Mouse (Mus musculus): ENCODE measurements around the gene Pmm1. TPM values are rescaled to one million over a fixed set of nuclear protein-coding genes. Genes with fewer than 3 reads are reported as not detected.
"Not testable (repeated sequence)": the region's sequence is repeated elsewhere in the genome, so short reads cannot be mapped to it uniquely, and the experiment has no call there.

Pmm1 gene
- polyA plus RNA-seq, 1 experiment from 2014 or later: 40.5 TPM

DNA sequence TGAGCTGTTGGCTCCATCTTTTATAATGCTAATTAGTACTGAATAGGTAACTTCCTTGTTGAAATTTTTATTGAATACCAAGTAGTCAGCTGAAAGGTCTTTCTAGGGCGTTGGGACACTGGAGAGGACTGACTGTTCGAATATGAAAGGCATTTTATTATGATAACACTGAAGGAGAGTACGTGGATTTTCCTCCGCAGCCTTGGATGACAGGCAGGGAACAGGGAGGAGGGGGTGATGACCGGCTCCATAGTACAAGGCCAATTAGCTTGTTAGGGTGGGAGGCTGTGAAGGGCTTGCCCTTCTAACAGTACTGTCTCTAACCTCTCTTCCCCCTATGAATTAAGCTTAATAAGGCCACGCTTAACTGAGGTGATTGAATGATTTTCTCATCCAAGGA lies 8.9 kb upstream of the Pmm1 start:
- H3K27me3 ChIP-seq; H3K4me1 ChIP-seq; H3K9ac ChIP-seq; H3K27ac ChIP-seq; H3K4me3 ChIP-seq; H3K36me3 ChIP-seq; ATAC-seq (ENCODE audit: insufficient number of reproducible peaks, low FRiP score, low TSS enrichment, low read depth); H3K4me2 ChIP-seq; H3K9me3 ChIP-seq: not testable (repeated sequence)
- WGBS: 75% methylated on average over 6 of the region's 6 CpGs

DNA sequence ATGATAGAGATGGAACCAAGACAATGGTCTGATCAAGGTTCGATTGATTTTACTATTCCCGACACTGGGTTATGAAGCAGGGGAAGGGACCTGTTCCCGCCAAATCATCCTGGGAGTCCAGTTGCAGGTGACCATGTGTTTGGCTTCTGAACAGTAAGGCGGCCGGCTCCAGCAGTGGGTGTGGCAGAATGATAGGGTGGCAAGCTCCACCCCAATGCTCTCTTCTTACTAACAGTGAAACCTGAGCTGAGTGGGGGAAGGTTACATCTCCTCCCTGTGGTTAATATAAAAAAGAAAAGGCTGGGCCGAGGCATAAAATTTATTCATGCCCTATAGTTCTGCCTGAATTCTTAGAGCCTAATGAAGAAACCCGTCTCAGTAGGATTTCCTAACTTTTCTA lies 8.4 kb upstream of the Pmm1 start:
- no peaks in the 10 kb centered on the region for H3K27me3 ChIP-seq
- no peak for ATAC-seq (ENCODE audit: insufficient number of reproducible peaks, low FRiP score, low TSS enrichment, low read depth)
- peak overlapping the region; percentile 40; the same call in 1 of the 2 replicates for H3K27ac ChIP-seq
- H3K4me2 ChIP-seq: no peak overlapping the region
- H3K4me3 ChIP-seq: no peak overlapping the region
- no peaks in the 10 kb centered on the region for H3K4me1 ChIP-seq
- WGBS: 41% methylated on average over 7 of the region's 7 CpGs
- H3K9me3 ChIP-seq: peaks cover 5% of the 10 kb centered on the region; the same call in 1 of the 2 replicates
- no peaks in the 10 kb centered on the region for H3K36me3 ChIP-seq
- H3K9ac ChIP-seq: no peak overlapping the region

- 50% methylated on average over 2 of the region's 2 CpGs for WGBS
- Histone ChIP-seq H3K4me3 (no peak overlapping the region), H3K4me1 (no peaks in the 10 kb centered on the region), H3K4me2 (no peak overlapping the region), H3K9me3 (peaks cover 5% of the 10 kb centered on the region; the same call in 1 of the 2 replicates), H3K27ac (no peak overlapping the region), H3K9ac (no peak overlapping the region), H3K36me3 (no peaks in the 10 kb centered on the region), H3K27me3 (no peaks in the 10 kb centered on the region)
- no peak for ATAC-seq (ENCODE audit: insufficient number of reproducible peaks, low FRiP score, low TSS enrichment, low read depth)
These were observed 7.7 kb upstream of the Pmm1 start for GRCm38 (mm10) chr15:81968447-81968846.

- Histone ChIP-seq H3K36me3 (no peaks in the 10 kb centered on the region), H3K4me1 (no peaks in the 10 kb centered on the region), H3K4me3 (no peak overlapping the region), H3K9me3 (peaks cover 5% of the 10 kb centered on the region; the same call in 1 of the 2 replicates), H3K4me2 (no peak overlapping the region), H3K27me3 (no peaks in the 10 kb centered on the region), H3K9ac (no peak overlapping the region), H3K27ac (no peak overlapping the region)
- ATAC-seq (ENCODE audit: insufficient number of reproducible peaks, low FRiP score, low TSS enrichment, low read depth): no peak
- WGBS: 88% methylated on average over 5 of the region's 5 CpGs
These were observed 7.1 kb upstream of the Pmm1 start for GRCm38 (mm10) chr15:81967821-81968220.

DNA sequence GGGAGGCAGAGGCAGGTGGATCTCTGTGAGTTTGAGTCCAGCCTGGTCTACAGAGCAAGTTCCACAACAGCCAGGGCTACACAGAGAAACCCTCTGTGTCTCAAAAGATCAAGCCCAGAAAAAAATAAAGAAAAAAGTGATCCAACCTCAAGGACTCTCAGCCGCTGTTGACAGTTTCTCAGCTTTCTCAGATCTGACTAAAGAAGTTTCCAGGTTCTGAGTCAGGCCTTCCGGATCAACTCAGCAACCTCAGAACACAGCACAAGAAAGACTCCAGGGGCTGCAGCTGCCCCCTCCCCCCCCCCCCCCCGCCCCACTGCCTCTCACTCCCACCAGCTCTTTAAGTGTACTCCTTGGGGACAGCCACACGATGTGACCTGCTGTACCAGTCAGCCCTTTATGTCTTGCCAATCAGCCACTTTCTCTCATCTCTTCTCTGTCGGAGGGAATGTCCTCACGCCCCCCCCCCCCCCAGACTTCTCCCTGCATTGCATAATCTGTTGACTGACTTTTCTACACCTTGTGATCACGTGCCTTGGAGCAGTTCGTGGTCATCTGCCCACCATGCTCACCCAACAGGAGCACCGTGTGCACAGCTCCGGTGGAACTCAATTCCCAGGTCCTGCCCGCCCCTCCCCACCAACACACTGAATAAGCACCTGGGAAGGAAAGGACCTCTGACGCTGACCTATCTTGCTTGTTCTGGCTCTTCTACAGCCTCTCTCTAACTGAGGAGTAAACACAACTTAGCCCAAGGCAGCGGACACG lies 5.5 kb upstream of the Pmm1 start:
- H3K4me3 ChIP-seq: no peak overlapping the region
- 83% methylated on average over 12 of the region's 14 CpGs for WGBS
- no peak for ATAC-seq (ENCODE audit: insufficient number of reproducible peaks, low FRiP score, low TSS enrichment, low read depth)
- H3K4me2 ChIP-seq: no peak overlapping the region
- H3K36me3 ChIP-seq: no peaks in the 10 kb centered on the region
- H3K4me1 ChIP-seq: no peaks in the 10 kb centered on the region
- H3K27me3 ChIP-seq: no peaks in the 10 kb centered on the region
- no peak overlapping the region for H3K9ac ChIP-seq
- H3K27ac ChIP-seq: no peak overlapping the region
- no peaks in the 10 kb centered on the region for H3K9me3 ChIP-seq

- 64% methylated on average over 4 of the region's 4 CpGs for WGBS
- Histone ChIP-seq H3K4me3 (no peak overlapping the region), H3K9ac (no peak overlapping the region)
These were observed 4.3 kb upstream of the Pmm1 start for GRCm38 (mm10) chr15:81964980-81965545.

DNA sequence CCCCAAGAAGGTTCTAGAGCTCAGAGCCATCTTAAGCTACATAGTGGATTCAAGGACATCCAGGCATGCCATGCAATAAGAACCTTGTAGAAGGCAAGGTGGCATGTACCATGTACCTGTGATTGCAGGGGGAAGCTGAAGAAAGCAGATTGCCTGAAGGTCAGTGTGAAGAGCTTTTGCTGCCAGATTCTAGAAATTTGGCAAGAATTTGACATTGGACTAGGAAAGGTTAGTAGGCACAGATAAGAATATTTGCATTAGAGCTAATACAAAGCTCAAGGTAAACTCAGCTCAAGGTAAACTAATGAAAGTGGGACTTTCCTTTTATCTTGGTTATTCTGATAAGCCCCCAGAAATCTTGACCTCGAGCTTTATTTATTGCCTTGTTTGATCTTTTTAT lies 3.5 kb upstream of the Pmm1 start:
- Histone ChIP-seq H3K4me3 (no peak overlapping the region), H3K4me1 (peaks cover 9% of the 10 kb centered on the region), H3K4me2 (no peak overlapping the region), H3K27me3 (no peaks in the 10 kb centered on the region), H3K36me3 (no peaks in the 10 kb centered on the region), H3K27ac (no peak overlapping the region), H3K9ac (no peak overlapping the region), H3K9me3 (no peaks in the 10 kb centered on the region)
- no peak for ATAC-seq (ENCODE audit: insufficient number of reproducible peaks, low FRiP score, low TSS enrichment, low read depth)
- 29% methylated on average over 1 of the region's 1 CpGs for whole genome bisulfite sequencing

More at GRCm38 (mm10) chr15:81964980-81965545, 4.3 kb upstream of the Pmm1 start:
- Histone ChIP-seq H3K4me2 (no peak overlapping the region), H3K36me3 (no peaks in the 10 kb centered on the region), H3K27me3 (no peaks in the 10 kb centered on the region), H3K27ac (no peak overlapping the region), H3K9me3 (no peaks in the 10 kb centered on the region), H3K4me1 (peaks cover 4% of the 10 kb centered on the region; the same call in 1 of the 2 replicates)
- no peak for ATAC-seq (ENCODE audit: insufficient number of reproducible peaks, low FRiP score, low TSS enrichment, low read depth)

GRCm38 (mm10) chr15:81961078-81961451 lies 335 bp upstream of the Pmm1 start:
- H3K4me1 ChIP-seq: peaks cover 9% of the 10 kb centered on the region
- 2% methylated on average over 7 of the region's 8 CpGs for WGBS
- ATAC-seq (ENCODE audit: insufficient number of reproducible peaks, low FRiP score, low TSS enrichment, low read depth): no peak
- peak overlapping the region; percentile 73 for H3K4me3 ChIP-seq
- peak overlapping the region; percentile 99 for H3K4me2 ChIP-seq
- H3K9ac ChIP-seq: no peak overlapping the region
- H3K36me3 ChIP-seq: no peaks in the 10 kb centered on the region; the same call in 1 of the 2 replicates
- H3K9me3 ChIP-seq: no peaks in the 10 kb centered on the region
- no peaks in the 10 kb centered on the region for H3K27me3 ChIP-seq
- no peak overlapping the region; the same call in 1 of the 2 replicates for H3K27ac ChIP-seq

GRCm38 (mm10) chr15:81958906-81959305 lies 1.8 kb downstream of the Pmm1 start:
- Histone ChIP-seq H3K27me3 (no peaks in the 10 kb centered on the region), H3K4me2 (no peak overlapping the region), H3K4me3 (no peak overlapping the region), H3K9me3 (no peaks in the 10 kb centered on the region), H3K9ac (no peak overlapping the region), H3K27ac (no peak overlapping the region), H3K4me1 (peaks cover 9% of the 10 kb centered on the region), H3K36me3 (peaks cover 15% of the 10 kb centered on the region)
- WGBS: 83% methylated on average over 3 of the region's 3 CpGs
- ATAC-seq (ENCODE audit: insufficient number of reproducible peaks, low FRiP score, low TSS enrichment, low read depth): no peak

DNA sequence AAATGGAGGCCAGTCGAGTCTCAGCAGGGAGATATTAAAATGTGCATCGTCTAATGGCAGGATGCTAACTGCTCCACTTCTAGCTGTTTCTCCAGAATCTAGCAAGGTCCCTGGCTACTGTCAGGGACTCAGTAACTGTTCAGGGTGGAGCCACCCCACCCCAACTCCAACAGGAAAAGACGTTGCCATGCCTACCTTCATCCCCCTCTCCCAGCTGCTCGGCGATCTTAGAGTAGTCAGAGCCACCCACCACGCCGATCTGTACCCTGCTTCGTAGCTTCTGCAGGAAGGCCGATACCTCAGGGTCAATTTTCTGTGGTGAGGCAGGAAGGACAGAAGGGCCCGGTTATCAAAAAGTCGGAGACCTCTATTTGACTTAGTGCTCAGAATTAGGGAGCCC lies 3.1 kb downstream of the Pmm1 start:
- 88% methylated on average over 11 of the region's 11 CpGs for WGBS
- peaks cover 9% of the 10 kb centered on the region for H3K4me1 ChIP-seq
- H3K4me2 ChIP-seq: no peak overlapping the region
- H3K4me3 ChIP-seq: no peak overlapping the region
- H3K27ac ChIP-seq: no peak overlapping the region
- H3K27me3 ChIP-seq: no peaks in the 10 kb centered on the region
- no peak overlapping the region for H3K9ac ChIP-seq
- ATAC-seq (ENCODE audit: insufficient number of reproducible peaks, low FRiP score, low TSS enrichment, low read depth): no peak
- no peaks in the 10 kb centered on the region for H3K9me3 ChIP-seq
- peaks cover 19% of the 10 kb centered on the region for H3K36me3 ChIP-seq

DNA sequence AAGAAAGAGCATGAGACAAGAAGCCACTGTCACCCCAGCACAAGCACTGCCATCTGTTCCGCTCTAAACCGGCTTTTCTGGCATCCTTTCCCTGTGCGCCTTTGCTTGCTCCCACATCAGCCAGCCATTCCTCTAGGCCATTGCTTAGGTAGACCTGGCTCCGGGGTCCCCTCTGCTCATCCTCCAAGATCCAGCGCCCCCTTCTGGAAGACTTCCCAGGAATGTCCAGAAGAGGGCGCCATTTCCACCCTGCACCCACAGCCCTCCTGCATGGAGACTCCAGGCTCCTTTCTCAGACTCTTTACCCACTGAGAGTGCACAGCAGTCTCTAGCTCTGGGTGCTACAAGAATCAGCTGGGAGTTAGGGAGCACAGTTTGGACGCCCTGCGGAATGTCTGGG lies 4.3 kb downstream of the Pmm1 start:
- no peak overlapping the region for H3K4me2 ChIP-seq
- H3K9me3 ChIP-seq: no peaks in the 10 kb centered on the region
- peaks cover 9% of the 10 kb centered on the region for H3K4me1 ChIP-seq
- H3K4me3 ChIP-seq: no peak overlapping the region
- 54% methylated on average over 8 of the region's 8 CpGs for WGBS
- no peak overlapping the region for H3K27ac ChIP-seq
- H3K27me3 ChIP-seq: no peaks in the 10 kb centered on the region
- ATAC-seq (ENCODE audit: insufficient number of reproducible peaks, low FRiP score, low TSS enrichment, low read depth): no peak
- peaks cover 29% of the 10 kb centered on the region for H3K36me3 ChIP-seq
- H3K9ac ChIP-seq: no peak overlapping the region

- H3K4me3 ChIP-seq: no peak overlapping the region
- H3K27ac ChIP-seq: no peak overlapping the region
- peaks cover 8% of the 10 kb centered on the region for H3K4me1 ChIP-seq
- ATAC-seq (ENCODE audit: insufficient number of reproducible peaks, low FRiP score, low TSS enrichment, low read depth): no peak
- WGBS: 89% methylated on average over 15 of the region's 15 CpGs
- no peak overlapping the region for H3K9ac ChIP-seq
- no peak overlapping the region for H3K4me2 ChIP-seq
- no peaks in the 10 kb centered on the region for H3K27me3 ChIP-seq
- H3K36me3 ChIP-seq: peaks cover 38% of the 10 kb centered on the region
- H3K9me3 ChIP-seq: no peaks in the 10 kb centered on the region
These were observed 5.3 kb downstream of the Pmm1 start for GRCm38 (mm10) chr15:81955414-81955813.

Measured in limb, embryonic 15.5 days (tissue).